Mouse (Mus musculus) bone marrow, adult 2 months (tissue): Measurements from ENCODE around the gene Tunar.

ENCODE experiments used
- CTCF ChIP-seq: fragments of 200-500 bp; IDR thresholded peaks from 2 replicates; pipeline ENCODE4 v1.5.1; 2011; ENCODE audit warnings: low read length, control low read depth; ENCODE audit not compliant: control insufficient read depth, insufficient read depth
- POLR2A ChIP-seq: fragments of 200-500 bp; IDR thresholded peaks from 2 replicates; pipeline ENCODE4 v1.6.1; 2011; ENCODE audit warnings: low read depth, mild to moderate bottlenecking, control low read depth, low read length, borderline replicate concordance; ENCODE audit not compliant: control insufficient read depth

DNA sequence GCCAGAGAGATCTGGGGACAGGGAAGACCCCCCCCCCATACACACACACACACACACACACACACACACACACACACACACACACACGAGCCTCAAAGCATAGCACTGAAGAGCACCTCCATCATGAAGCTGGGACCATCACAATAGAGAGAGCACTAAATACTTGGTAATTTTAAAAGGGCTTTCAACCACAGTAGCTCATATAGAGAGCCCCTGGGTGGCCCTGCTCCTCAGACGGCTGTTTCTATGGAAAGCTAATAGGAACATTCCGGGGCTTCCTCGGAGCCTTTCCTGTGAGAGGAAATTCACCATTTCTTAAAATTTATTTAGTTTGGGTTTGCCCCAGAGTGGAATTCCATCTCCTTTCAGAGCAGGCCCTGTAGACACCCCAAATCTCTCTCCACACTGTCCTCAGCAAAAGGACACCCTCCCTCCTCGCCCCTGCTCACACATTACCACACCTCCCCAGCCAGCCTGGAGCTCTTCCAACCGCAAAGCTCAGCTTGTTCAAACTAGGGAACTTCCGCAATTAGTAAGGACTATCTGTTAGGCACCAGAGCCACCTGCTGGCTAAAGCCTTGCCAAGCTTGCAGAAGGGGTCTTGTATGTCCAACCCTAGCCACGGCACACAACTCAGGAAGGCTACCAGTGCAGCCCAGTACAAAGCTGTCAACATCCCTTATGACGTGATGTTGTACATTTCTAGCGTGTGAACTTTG lies 93.5 kb downstream of the Tunar start:
- TF ChIP-seq POLR2A (no peak), CTCF (peak; percentile 49)
